Mouse (Mus musculus) urinary bladder, adult 18-20 months (tissue): ENCODE data around the gene 4930578G10Rik.
"Not testable (repeated sequence)": the region's sequence is repeated elsewhere in the genome, so short reads cannot be mapped to it uniquely, and the experiment has no call there.

Experiments
- DNase-seq, 2 experiments: peaks; one replicate each; pipeline ENCODE4 v3.0.0; 2022; ENCODE audit warnings: low spot score in 2 of 2, mixed read lengths in 2 of 2

4930578G10Rik gene

DNA sequence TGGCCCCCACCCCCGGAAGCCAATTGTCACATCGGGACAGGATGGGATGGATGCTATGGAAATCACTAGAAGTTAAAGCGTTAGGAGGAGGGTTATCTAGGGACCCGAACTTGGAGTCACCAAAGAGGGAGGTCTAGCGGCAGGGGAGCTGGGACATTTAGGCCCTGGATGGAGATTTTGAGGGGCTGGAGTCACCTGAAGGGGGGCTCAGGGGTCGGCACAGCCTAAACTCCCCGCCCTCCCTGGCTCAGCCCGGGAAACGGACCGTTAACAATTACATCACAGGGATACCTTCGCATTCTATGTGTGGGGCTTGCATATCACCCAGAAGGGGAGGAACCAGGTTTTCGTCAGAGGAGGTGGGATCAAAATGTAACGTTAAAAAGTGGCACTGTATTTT, at the start of gene 4930578G10Rik:
Gene 4930578G10Rik (plus strand): TSS at position 301 of the 400 bp plus-strand sequence.
- not testable (repeated sequence) for DNase-seq

GRCm38 (mm10) chr4:42756477-42756876, 21.1 kb downstream of the 4930578G10Rik start, which contains the start of gene Ccl19:
Gene Ccl19, minus strand, starts transcription at chr4:42756577.
- not testable (repeated sequence) for DNase-seq

DNA sequence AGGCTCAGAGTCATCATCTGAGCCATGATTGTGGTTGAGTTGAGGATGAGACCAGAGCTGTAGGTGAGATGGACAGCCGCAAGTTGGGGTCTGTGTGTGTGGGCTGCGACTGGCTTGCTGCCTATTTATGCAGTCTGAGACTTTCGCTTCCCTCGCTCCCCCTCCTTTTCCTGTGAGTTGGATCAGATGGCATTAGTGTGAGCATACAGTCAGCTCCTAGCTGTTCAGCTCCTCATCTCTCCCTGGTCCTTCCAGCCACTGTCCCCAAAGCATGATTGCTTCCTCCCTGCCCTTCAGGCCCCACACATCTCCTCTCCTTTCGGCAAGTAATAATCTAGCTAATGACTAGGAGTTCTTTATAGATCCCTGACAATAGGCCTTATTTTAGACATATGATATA, 38.5 kb downstream of the 4930578G10Rik start, which contains the start of gene Ccl21a:
Gene Ccl21a (minus strand): TSS at position 101 of the 400 bp plus-strand sequence.
- not testable (repeated sequence) for DNase-seq

DNA sequence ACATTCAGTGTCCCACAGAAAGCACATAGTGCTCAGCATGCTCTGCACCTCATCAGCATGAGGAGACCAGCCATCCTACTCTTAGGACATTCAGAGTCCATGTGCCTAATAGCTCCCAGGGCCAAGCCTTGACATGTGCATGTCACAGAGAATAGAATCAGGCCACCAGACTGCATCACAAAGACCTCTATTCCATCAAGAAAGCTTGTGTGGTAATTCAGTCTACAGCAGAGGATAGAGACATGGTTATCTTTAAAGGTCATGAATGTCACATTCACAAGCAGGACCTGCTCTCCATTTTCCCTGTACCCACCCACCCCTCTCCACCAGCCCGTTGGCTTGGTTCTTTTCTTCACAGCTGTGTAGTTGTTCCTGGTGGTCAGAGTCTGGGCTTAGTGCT, 118.4 kb downstream of the 4930578G10Rik start, which contains the start of gene Fam205a1:
Gene Fam205a1 (minus strand): TSS at position 101 of the 400 bp plus-strand sequence.
- DNase-seq, result not testable (repeated sequence)

DNA sequence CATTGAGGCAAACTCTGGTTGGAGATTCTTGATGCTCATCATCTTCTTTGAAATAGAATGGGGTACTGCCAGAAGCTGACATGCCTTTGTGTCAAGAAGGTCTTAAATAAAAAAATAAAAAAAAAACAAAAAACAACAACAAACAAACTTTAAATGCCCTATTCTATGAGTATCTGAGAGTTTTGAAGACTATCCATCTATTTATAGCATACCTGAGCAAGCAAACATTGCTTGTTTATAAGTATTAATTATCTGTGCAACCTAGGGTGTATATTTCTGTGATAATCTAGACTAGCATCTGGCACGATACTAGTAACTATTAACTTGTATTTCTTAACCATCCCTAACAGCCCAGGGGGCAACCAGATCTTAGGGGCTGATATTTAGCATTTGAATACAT, 121.3 kb downstream of the 4930578G10Rik start, which contains the start of gene Gm12394:
Gene Gm12394 (minus strand): TSS at position 101 of the 400 bp plus-strand sequence.
- DNase-seq, result not testable (repeated sequence)

DNA sequence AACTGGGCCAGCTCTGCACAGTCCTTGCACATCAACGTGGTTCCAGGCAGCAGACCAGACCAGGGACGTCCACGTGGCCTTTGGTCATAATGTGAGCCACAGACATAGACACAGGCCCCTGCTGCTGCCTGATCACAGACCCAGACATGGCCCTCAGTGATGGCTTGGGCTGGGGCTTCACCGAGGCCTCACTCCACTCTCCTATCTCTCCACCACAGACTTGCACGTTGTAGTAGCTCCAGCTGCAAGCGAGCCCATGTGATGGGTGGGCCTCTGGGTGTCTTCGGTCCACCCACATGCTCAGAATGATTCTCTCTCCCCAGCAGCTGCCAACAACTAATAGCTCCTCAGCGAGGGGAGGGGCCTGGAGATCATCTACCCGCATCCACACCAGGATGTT, 125.1 kb downstream of the 4930578G10Rik start:
- DNase-seq, result not testable (repeated sequence)

DNA sequence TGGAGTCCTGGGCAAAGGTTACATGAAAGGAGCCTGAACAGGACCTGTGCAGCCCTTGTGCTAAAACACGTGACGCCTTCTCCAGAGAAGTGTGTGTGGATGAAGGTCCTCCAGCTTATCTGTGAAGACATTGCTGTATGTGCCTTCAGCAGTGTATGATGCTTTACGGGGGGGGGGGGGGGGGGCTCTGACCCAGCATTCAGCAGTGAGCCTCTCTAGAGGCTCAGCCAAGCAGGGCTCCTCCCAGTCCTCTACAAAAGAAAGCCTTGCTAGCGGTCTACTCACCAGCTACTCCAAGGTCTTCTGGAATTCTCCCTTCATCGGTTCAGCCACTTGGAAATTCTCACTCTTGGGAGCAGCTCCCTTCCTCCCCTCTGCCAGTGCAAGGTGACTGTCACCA, 128.1 kb downstream of the 4930578G10Rik start:
- DNase-seq, result not testable (repeated sequence)

DNA sequence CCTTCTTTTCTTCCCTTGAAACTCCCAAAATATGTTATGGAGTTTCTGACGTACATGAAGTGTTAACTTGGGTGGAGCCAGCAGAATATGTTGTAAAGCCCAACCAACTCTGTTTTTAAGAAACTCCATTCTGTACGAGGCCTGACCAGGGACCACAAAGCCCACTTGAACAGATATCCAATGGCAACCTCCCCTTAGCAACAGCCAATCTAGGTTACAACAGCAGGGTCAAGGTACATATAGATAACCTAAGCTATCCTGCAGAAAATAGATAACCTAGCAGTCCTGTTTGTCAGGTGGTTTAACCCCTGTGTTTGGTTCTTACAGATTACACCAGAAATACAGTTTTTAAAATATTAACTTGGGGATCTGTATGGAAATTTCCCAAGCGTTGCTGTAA, 132.0 kb downstream of the 4930578G10Rik start:
- no peak for DNase-seq

- no peak for DNase-seq
Measured at GRCm38 (mm10) chr4:42868193-42868592, 132.8 kb downstream of the 4930578G10Rik start.

- no peak for DNase-seq
Measured at GRCm38 (mm10) chr4:42870748-42871147, 135.4 kb downstream of the 4930578G10Rik start.

DNA sequence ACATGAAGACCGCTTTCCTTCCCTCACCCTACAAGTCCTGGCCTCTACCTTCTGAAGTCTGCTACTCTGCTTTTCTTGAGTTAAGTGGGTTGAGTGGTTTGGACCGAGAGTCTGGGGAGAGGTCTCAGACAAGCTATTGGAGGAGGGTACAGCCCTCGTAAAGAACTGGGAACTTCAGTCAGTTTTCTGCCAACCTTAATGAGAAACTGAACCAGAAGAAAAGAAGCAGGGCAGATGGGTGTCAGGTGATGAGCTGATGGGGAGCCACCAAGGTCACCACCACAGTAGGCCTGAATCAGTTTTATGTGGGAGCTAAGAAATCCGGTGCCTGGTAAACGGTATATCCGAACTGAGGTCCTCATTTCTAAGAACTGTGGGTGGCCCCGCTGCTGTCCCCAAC, 136.8 kb downstream of the 4930578G10Rik start:
- no peak for DNase-seq

DNA sequence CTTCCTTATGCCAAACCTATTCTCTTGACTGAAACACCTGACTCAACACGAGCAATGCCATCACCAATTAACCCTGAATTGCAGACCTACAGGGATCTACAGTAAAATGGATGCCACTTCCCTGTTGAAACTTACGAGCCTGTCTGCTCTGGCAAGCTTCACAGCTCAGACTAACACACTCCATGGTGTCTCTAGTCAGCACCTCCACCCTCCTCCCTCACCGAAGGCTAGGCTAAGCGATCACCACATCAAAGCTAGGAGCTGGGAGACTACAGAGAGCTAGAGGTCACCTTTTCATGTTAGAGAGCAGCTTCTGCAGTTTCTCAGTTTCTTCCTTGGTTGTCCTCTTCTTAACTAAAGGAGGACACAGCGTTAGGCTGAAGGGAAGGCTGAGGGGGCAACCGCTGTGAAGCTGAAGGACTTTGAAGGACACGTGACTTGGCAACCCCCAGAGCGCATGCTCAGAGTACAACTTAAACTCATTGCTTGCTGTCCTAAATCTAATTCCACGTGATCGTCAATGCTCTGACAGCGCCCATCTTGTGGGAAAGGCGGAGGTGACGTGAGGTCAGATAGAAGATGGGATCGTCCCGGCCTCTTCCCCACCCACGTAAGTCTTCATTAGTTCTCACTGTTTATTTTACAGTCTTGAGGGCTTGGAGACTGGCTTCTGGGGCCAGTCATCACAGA, 137.5 kb downstream of the 4930578G10Rik start:
- no peak for DNase-seq

DNA sequence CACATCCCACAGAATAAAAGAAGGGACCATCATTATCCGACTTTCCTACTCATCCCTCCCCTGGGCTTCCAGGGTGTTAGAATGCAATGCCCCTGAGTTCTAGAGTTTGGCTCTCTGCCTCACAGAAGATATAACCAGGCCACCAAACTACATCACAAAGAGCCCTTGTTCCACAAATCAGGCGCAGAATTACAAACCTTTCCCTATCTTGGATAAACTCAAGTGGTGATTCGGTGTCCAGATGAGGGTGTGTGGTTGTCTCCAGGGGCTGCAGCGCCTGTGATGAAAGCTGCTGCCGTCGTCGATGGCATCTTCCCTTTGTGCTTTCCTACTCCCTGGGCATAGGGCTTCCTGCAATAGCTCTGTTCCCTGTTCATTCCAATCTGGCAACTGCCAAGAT, 138.8 kb downstream of the 4930578G10Rik start, which contains the start of gene Fam205c:
Gene Fam205c (minus strand): TSS at position 101 of the 400 bp plus-strand sequence.
- no peak for DNase-seq

DNA sequence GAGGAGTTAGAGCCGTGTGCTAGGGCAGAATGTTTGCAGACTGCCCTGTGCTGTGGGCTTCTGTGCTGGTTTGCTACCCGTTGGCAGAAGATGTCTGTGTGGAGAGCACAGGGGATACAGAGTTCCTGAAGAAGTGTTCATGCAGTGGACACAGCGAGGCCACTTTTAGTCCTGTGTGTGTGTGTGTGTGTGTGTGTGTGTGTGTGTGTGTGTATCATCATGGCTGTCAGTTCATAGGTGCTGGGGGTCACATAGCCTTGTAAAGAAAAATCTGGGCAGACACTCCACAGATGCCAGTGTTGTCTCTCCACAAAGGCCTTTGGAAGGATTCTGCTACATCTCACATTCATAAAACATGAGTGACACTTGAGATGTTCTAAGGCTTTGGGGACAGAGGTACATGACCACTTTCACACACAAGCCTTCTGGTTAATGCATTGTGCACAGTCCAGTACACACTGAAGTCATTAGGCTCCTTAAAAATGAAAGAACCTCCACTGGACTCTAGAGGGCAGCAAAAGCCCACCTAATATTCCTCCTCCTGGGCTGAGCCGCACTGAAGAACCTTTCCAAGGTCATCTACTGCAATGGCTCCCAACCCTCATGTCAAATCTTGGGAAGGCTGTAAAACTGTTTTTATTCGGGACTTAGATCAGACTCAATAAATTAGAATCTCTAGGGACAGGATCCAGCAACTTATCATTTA, 141.4 kb downstream of the 4930578G10Rik start:
- DNase-seq, result peak; percentile 6 to 29

- DNase-seq, result no peak
Measured at GRCm38 (mm10) chr4:42877657-42878056, 142.3 kb downstream of the 4930578G10Rik start.

DNA sequence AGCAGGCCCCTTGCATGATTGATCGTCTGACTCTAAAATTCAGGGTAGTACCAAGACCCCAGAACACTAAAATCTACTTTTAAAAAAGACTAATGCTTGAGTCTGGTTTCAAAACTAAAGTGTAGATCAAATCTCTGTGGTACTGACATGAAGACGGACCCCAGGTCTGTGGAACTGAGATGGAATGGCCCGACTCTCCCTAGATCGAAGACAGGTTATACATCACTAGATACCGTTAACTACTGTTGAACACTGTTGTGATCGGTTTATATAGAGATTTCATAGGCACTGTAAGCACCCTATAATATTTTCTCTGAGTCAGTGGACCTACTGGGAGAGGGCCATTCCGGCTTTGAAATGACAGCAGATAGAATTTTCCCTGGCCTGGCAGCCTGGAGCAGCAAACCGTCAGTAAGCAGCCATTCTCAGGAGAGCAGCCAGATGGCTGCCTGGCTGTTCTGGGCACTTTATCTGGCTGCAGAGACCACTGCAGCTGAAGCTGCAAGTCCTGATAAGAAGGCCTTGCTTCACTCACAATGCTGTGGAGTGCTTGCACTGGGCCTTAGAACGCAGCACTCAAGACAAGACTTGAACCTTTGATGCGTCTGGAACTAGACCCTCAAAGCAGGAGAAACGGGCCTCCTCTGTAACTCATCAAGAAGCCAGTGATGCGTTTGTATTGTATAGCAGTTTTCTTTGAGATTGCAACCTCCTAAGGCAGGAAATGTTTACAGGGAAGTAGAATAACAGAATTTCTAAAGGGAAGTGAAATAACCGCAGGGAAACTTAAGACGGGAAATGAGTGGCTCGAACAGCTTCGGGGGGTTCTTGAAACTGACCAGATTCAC, 144.7 kb downstream of the 4930578G10Rik start:
- DNase-seq, result no peak

GRCm38 (mm10) chr4:42880677-42880948, 145.3 kb downstream of the 4930578G10Rik start:
- no peak for DNase-seq

DNA sequence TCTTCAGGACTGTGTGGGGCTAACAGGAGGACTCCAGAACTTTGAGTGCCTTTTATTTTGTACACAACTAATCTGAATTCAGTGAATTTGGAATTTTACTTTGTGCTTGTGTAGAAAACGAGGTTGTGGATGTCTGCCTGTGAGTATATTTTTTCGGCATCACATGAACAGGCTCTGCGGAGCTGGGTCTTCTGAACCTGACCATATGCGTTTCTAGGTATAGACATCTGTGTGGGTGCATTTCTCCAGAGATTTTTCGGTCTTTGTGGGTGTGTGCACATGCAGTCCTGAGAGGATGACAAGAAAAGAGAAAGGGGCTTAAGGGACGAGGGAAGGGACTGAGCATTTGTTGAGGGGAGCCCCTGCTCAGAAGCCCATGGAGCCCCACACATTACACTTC, 151.6 kb downstream of the 4930578G10Rik start:
- no peak for DNase-seq

DNA sequence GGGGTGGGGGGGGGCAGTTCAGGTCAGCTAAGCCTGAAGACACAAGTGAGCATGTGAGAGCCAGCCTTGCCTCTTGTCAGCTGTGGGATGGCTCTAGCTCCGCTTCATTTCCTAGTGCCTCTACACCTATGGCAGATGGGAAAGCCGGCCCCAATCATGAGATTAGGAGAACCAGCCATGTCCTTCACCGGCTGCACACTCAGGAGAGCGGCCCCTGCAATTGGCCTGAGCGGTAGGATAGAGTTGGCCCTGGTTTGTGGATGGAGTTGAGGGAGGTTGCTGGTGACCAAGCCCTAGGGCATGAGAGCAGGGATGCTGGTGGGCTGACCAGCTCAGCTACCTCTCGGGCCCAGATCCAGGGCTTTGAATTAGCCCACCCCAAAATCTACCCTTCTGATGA, 153.5 kb downstream of the 4930578G10Rik start:
- no peak for DNase-seq

GRCm38 (mm10) chr4:42891176-42891575, 155.8 kb downstream of the 4930578G10Rik start:
- DNase-seq, result no peak

GRCm38 (mm10) chr4:42895118-42895517, 159.8 kb downstream of the 4930578G10Rik start:
- DNase-seq, result no peak
